Mouse (Mus musculus) c-Kit-positive CD71-negative TER-119-negative erythroid progenitor cells, embryonic 14.5 days (primary cell): ENCODE results near the gene Polr2a.
"Not testable (repeated sequence)": the region's sequence is repeated elsewhere in the genome, so short reads cannot be mapped to it uniquely, and the experiment has no call there.

ENCODE experiments used
- DNase-seq: peaks from one replicate; pipeline ENCODE4 v3.0.0-alpha.2; 2013; ENCODE audit warnings: low read depth

The Polr2a gene

DNA sequence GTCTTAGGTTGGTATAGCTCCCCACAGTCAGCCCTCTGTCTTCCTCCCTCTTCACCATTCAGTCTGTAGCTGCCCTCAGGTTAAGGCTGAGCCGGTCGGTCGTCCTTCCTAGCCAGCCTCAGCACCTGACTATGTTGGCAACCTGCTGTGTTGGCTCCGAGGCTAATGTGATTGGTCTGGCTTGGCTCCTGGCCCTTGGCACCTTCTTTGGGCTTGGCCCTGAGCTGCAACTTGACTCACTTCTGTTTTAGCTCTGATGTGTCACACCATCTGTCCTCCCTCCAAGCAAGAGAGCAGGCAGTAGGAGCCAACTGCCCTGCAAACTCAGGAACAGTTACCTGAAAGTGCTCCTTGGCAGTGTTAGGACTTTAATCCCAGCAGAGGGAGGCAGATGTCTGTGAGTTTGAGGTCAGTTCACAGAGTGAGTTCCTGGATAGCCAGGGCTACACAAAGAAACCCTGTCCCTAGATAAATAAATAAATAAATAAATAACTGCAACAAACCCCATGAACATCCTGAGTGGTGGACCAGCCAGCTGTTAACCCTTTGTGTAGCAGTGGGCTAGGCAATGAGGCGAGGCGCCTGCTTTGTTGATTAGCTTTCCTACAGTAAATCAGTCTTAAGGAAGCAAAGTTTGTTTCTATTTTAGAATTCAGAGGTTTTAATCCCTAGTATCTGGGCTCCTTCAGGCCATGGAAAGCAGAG, 51.5 kb downstream of the Polr2a start:
- no peak for DNase-seq

DNA sequence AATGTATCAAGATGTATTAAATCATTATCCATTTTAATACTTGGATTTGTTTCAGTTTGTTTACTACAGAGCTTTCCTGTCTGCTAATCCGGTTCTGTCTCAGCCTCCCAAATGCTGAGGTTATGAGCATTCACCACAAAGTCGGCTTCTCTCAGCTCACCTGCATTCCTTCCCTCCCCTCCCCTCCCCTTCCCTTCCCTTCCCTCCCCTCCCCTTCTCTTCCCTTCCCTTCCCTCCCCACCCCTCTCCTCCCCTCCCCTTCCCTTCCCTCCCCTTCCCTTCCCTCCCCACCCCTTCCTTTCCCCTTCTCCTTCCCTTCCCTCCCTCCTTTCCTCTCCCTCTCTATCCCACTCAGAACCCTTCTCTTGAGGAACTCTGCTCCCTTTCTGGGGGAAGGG, 53.8 kb downstream of the Polr2a start:
- DNase-seq, result no peak

DNA sequence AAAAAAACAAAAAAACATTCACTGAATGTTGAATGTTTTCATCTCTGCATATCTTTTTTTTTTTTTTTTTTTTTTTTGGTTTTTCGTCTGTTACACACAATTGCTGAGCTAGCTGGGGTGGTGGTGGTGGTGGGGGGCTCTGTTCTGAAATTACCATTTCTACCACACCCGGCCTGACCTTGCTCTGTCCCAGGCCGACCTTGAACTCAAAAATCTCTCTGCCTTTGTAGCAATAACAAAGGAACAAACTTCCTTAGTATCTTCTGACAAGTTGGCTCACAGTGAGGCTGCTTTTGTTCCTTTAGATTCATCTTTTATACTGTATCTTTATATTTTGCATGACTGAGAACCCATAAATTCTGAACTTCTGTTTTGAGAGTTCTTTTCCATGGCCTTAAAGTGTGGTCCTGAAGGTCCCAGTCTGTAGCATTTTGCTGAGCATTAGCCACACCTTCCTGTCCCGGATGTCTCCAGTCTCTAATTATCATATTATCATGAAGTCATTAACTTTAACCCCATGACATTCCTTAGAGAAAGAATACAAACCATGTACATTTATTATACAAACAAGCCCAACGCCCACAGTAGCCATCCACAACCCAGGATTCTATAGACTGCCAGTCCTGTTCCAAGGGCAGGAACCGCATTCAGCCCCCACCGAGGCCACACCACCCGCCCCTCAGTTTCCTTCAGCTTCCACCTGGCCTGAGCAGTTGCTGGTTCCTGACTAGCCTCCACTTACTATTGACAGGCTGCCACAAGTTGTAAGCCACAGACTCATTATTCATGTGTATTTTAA, 54.4 kb downstream of the Polr2a start:
- no peak for DNase-seq

DNA sequence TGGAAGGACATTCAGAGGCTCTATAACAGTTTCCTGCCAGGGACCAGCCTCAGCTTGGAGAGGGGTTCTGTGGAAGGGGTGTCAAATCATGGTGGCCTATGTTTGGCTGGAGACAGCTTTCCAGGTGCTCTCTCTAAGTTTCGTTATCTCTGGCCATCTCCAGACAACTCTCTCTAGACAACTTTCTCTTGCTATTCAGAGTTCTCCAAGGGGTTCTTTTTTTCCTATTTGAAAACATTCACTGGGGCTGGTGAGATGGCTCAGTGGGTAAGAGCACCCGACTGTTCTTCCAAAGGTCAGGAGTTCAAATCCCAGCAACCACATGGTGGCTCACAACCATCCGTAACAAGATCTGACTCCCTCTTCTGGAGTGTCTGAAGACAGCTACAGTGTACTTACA, 55.1 kb downstream of the Polr2a start:
- DNase-seq, result not testable (repeated sequence)

- DNase-seq, result not testable (repeated sequence)
Measured at GRCm38 (mm10) chr11:69702886-69703285, 55.6 kb downstream of the Polr2a start.

DNA sequence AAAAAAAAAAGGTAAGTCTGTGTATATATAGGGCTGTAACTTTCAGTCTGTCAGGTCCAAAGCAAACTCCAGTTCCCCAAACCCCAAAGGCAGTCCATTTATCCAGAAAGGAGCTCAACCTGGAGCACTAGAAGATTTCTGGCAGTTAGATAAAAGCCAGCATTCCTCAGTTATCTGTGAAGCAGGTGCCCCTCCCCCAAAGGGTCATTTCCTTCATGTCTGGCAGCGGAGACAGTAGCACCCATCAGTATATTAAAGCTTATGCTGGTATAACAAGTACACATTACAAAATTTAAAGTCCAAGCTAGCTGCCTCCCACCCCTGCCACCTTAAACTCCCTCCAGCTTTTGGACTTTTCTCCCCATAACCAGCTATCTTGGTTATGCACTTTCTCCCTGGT, 58.8 kb downstream of the Polr2a start:
- DNase-seq, result no peak

DNA sequence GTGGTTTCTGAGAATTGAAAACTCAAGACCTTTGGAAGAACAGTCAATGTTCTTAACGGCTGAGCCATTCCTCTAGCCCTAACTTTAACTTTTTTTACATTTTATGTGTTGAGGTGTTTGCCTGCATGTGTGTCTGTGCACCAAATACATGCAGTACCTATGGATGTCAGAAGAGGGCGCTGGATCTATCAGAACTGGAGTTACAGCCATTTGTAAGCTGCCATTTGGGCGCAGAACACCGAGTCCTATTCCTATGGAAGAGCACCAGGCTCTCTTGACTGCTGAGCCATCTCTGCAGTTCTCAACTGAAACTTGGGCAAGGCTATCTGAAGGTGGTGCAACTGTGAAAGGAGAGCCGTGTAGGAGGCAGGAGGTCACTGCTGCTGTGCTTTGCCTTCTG, 59.9 kb downstream of the Polr2a start:
- no peak for DNase-seq

DNA sequence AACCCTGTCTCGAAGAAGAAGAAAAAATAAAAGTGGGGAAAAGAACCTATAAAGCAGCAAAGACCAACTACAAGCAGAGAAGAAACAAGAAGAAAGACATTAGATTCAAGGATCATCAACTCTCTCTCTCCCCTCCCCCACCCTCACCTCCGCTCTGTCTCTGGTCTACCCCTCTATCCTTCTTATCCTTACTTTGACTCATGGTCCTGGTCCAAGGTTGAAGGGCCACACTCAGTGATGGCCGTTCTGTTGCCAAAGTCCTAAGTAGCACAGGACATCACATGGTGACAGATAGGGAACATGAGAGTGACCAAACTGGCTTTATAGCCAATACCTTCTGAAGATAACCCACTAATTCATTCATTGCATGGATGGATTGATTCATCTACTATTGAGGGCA, 61.0 kb downstream of the Polr2a start:
- no peak for DNase-seq

- no peak for DNase-seq
Measured at GRCm38 (mm10) chr11:69695361-69696181, 62.9 kb downstream of the Polr2a start, which contains the start of the genes Tnfsf12 and Tnfsfm13. Tnfsf12 (minus strand) TSS chr11:69695849. Tnfsfm13 (minus strand) TSS chr11:69696098.

DNA sequence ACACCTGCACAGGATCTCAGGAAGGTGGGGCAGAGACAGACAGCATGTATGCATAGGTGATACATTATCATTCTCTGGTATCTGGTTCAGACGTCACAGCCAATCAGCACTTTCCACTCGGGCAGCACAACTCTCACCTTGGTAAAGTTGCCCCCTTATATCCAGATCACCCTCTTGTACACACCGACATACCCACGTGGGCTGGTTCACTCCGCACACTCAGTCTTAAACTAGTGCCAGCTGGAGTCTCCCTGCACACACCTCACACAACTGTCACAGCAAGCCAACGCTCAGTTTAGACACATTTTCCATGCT, 63.4 kb downstream of the Polr2a start:
- no peak for DNase-seq

- DNase-seq, result no peak
Measured at GRCm38 (mm10) chr11:69693421-69693965, 64.9 kb downstream of the Polr2a start.

DNA sequence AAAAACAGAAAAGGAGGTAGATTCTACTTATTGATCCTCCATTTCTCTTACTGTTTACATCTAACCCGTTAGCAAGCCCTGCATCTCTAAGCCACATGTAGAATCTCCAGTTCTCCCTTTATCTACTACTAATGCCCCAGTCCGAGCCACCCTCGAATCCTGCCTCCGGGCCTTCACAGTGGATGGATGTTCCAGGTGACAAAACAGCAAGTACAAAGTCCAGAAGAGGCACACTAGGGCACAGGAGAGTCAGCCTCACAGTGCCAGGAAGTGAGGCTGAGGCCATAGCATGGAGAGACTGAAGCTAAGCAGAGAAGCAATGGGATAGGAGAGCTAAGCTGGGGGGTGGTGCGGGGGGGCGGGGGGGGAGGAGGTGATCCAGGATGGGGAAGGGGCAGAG, 65.6 kb downstream of the Polr2a start:
- DNase-seq, result no peak

- DNase-seq, result no peak
Measured at GRCm38 (mm10) chr11:69692196-69692811, 66.1 kb downstream of the Polr2a start.

- no peak for DNase-seq
Measured at GRCm38 (mm10) chr11:69689891-69690290, 68.5 kb downstream of the Polr2a start.

- DNase-seq, result no peak
Measured at GRCm38 (mm10) chr11:69687061-69687460, 71.4 kb downstream of the Polr2a start.

GRCm38 (mm10) chr11:69686377-69686776, 72.1 kb downstream of the Polr2a start:
- DNase-seq, result no peak

GRCm38 (mm10) chr11:69685526-69686148, 72.8 kb downstream of the Polr2a start, which contains the start of gene Tnfsf13:
Tnfsf13 (minus strand) TSS chr11:69685784.
- no peak for DNase-seq

DNA sequence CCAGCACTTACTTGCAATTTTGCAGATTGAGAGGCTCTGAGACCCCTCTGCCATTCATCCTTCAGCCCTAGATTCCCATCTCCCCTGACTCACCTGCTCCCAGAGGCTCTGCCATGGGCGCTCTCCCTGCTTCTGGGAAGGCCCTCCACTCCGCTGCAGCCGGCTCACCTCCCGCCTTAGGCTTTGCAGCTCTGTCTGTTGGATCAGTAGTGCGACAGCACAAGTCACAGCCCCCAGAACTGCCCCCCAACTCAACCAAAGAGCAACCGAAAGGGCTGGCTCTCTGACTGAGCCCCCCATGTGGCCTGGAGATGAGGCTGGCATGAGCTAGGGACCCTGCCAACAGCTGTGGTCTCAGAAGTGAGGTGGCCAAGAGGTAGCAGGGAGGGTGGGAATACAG, 73.5 kb downstream of the Polr2a start:
- DNase-seq, result no peak

GRCm38 (mm10) chr11:69684128-69684745, 74.2 kb downstream of the Polr2a start:
- DNase-seq, result no peak
